Mouse (Mus musculus) limb, embryonic 11.5 days (tissue): ENCODE data around the gene Tmem144. TPM values are rescaled to one million over a fixed set of nuclear protein-coding genes. Genes with fewer than 3 reads are reported as not detected.

Experiments used
- ATAC-seq: fragments of 200-750 bp; cut with Nextera tagmentation; 2 replicates; pipeline ENCODE4 v1.8.0; 2017; ENCODE audit warnings: low read depth; ENCODE audit not compliant: insufficient number of reproducible peaks, low FRiP score, low TSS enrichment
- DNase-seq: peaks from one replicate; pipeline ENCODE4 v3.0.0-alpha.2; 2015; ENCODE audit warnings: low spot score
- H3K27ac ChIP-seq: fragments of 300-500 bp; sonication (generic); replicated peaks from 2 replicates; pipeline ENCODE4 v1.5.1; 2014; ENCODE audit warnings: low read depth, mild to moderate bottlenecking, low read length
- H3K27me3 ChIP-seq: fragments of 300-500 bp; sonication (generic); 2 replicates; pipeline ENCODE4 v1.6.1; 2014; ENCODE audit warnings: mild to moderate bottlenecking, low read length, mixed read lengths; ENCODE audit not compliant: control insufficient read depth, insufficient read depth
- H3K36me3 ChIP-seq: fragments of 300-500 bp; sonication (generic); 2 replicates; pipeline ENCODE4 v1.6.1; 2014; ENCODE audit warnings: mild to moderate bottlenecking, low read length, moderate library complexity, mixed read lengths; ENCODE audit not compliant: control insufficient read depth, insufficient read depth
- H3K4me1 ChIP-seq: fragments of 300-500 bp; sonication (generic); 2 replicates; pipeline ENCODE4 v1.6.1; 2014; ENCODE audit warnings: low read length, mixed read lengths; ENCODE audit not compliant: control insufficient read depth, insufficient read depth
- H3K4me2 ChIP-seq: fragments of 300-500 bp; sonication (generic); 2 replicates; pipeline ENCODE4 v1.6.1; 2014; ENCODE audit warnings: low read depth, mild to moderate bottlenecking, moderate library complexity; ENCODE audit not compliant: severe bottlenecking
- H3K4me3 ChIP-seq: fragments of 300-500 bp; sonication (generic); 2 replicates; pipeline ENCODE4 v1.5.1; 2014; ENCODE audit warnings: low read depth, low read length
- H3K9ac ChIP-seq: fragments of 300-500 bp; sonication (generic); 2 replicates; pipeline ENCODE4 v1.6.1; 2014; ENCODE audit warnings: mild to moderate bottlenecking, low read length
- H3K9me3 ChIP-seq: fragments of 300-500 bp; sonication (generic); 2 replicates; pipeline ENCODE4 v1.6.1; 2016; ENCODE audit warnings: low read length; ENCODE audit not compliant: control insufficient read depth
- WGBS: fragments of 180-500 bp; shearing (Covaris S2); extraction: QIAGEN DNeasy Blood & Tissue Kit; methylation state at CpG from one replicate; pipeline ENCODE4 v1.1.7; 2014; 5-methylcytosine and 5-hydroxymethylcytosine counted together
- polyA plus RNA-seq: library from polyadenylated mRNA; unstranded; fragments of >200 nt; fragmentation: Nextera tagmentation; extraction: Ambion mirVana; gene quantifications from 2 replicates; pipeline ENCODE4 v1.2.1, GENCODE M21; 2014

Tmem144 gene
- polyA plus RNA-seq, 1 experiment from 2014 or later, result 5.1 TPM

DNA sequence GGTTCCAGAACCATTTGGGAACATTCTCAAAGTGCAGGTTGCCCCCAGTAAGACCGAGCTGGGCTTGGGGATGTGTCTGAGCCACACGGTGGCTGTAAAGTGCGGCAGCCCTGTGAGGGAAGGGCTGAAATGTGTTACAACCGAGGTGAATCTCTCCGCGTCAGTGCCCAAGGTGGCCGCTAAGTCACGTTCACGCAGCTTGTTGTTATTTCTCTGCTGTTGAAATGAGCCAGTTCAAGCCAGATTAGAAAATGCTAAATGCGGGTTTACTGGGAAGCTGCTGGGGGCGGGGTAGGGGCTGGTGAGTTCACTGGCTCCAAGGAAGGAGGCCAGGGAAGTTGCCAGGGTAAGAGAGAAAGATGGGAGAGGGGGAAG, 68.2 kb downstream of the Tmem144 start:
- WGBS, result 7% methylated on average over 11 of the region's 11 CpGs
- Histone ChIP-seq H3K36me3 (no peaks in the 10 kb centered on the region), H3K4me1 (no peaks in the 10 kb centered on the region), H3K9ac (no peak overlapping the region), H3K4me2 (peak overlapping the region; percentile 30), H3K27ac (no peak overlapping the region), H3K9me3 (no peaks in the 10 kb centered on the region), H3K27me3 (no peaks in the 10 kb centered on the region), H3K4me3 (no peak overlapping the region)
- DNase-seq, result peak; percentile 48
- ATAC-seq, result no peak

DNA sequence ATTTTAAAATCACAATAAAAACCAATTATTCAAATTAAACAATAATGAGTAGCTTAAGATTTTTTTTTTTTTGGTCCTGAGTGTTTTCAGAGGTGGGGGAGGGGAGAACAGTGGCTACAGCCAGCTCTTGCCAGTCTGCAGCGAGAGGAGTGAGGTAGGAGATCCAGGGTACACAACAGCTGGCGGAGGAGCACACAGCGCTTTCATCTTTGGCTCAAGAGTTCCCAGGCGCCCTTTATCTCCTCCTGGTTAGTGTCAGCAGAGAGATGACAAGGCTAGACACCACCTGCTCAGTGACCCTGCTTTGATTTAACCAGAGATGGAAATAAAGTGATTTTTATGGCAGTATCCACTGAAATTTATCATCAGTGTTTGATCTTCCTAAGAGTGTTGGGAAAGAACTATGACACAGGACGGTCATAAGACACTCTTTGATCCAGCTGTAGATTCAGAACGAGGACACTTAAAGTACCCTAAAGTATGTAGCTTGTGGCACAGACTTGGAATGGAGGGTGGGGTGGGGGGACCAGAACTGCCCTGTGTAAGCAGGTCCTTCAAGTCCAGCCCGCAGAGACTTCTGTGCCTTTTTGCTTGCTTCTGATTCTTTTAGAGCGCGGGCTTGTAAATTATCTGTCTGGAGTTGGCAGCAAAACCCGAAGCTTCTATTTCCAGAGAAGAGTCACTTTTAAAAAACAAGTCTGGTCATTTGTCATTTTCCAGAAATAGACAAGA, 68.8 kb downstream of the Tmem144 start:
- no peak overlapping the region for H3K9ac ChIP-seq
- ATAC-seq, result peak; percentile 44; the same call in 1 of the 2 replicates
- no peaks in the 10 kb centered on the region for H3K27me3 ChIP-seq
- DNase-seq, result peak; percentile 44
- no peak overlapping the region for H3K27ac ChIP-seq
- H3K4me1 ChIP-seq, result no peaks in the 10 kb centered on the region
- WGBS, result 20% methylated on average over 10 of the region's 10 CpGs
- H3K4me2 ChIP-seq, result peak overlapping the region; percentile 30; the same call in 1 of the 2 replicates
- H3K36me3 ChIP-seq, result no peaks in the 10 kb centered on the region
- no peak overlapping the region for H3K4me3 ChIP-seq
- H3K9me3 ChIP-seq, result no peaks in the 10 kb centered on the region

DNA sequence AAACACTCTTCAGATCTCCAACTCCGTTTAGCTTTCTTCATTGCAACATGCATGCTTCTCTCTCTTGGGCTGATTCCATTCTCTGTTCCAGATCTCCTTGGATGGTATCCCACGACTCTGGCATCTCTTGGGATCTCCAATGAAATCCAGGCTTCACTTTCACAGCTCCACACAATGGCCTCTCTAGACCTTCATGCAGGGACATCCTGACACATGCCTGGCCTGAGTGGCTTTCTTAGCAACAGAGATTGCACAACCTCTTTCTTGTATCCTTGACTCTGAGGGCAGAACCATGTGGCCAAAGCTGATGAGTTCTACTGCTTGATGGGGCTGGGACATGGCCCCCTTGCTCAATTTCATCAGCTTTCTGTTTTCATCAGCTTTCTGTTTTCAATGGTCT, 79.9 kb downstream of the Tmem144 start:
- no peak for ATAC-seq
- Histone ChIP-seq H3K9me3 (no peaks in the 10 kb centered on the region), H3K27ac (no peak overlapping the region), H3K4me1 (no peaks in the 10 kb centered on the region), H3K4me3 (no peak overlapping the region), H3K9ac (no peak overlapping the region), H3K4me2 (no peak overlapping the region), H3K27me3 (no peaks in the 10 kb centered on the region), H3K36me3 (no peaks in the 10 kb centered on the region)
- no peak for DNase-seq
- WGBS, result 87% methylated on average over 2 of the region's 2 CpGs

Other genes with a start within 250 kb of the Tmem144 start
- gene 4930579G24Rik, start 223.7 kb downstream of the Tmem144 start, polyA plus RNA-seq, result 36.9 and 38.9 TPM in 2 replicates
- 46.6 and 47.1 TPM in 2 replicates for gene Etfdh, start 223.3 kb downstream of the Tmem144 start, polyA plus RNA-seq
- 0.35 and 0.49 TPM in 2 replicates for gene Rxfp1, start 114.9 kb downstream of the Tmem144 start, polyA plus RNA-seq
- gene Fam198b, start 31.8 kb upstream of the Tmem144 start, polyA plus RNA-seq, result 6.0 and 9.3 TPM in 2 replicates